Mouse (Mus musculus) stomach, postnatal 0 days (tissue): ENCODE measurements around the gene Lmntd1. TPM values are rescaled to one million over a fixed set of nuclear protein-coding genes. Genes with fewer than 3 reads are reported as not detected.

Source experiments
- ATAC-seq: fragments of 200-750 bp; cut with Nextera tagmentation; 2 replicates; pipeline ENCODE4 v1.8.0; 2017; ENCODE audit not compliant: low FRiP score, low TSS enrichment
- DNase-seq: peaks from one replicate; pipeline ENCODE4 v3.0.0-alpha.2; 2016; ENCODE audit warnings: low spot score
- H3K27ac ChIP-seq: fragments of 300-500 bp; sonication (generic); replicated peaks from 2 replicates; pipeline ENCODE4 v1.5.1; 2014; ENCODE audit warnings: mild to moderate bottlenecking, control low read depth
- H3K27me3 ChIP-seq: fragments of 300-500 bp; sonication (generic); 2 replicates; pipeline ENCODE4 v1.6.1; 2014; ENCODE audit warnings: low read length; ENCODE audit not compliant: control insufficient read depth, insufficient read depth
- H3K36me3 ChIP-seq: fragments of 300-500 bp; sonication (generic); 2 replicates; pipeline ENCODE4 v1.6.1; 2014; ENCODE audit warnings: low read length, mixed read lengths; ENCODE audit not compliant: control insufficient read depth, insufficient read depth
- H3K4me1 ChIP-seq: fragments of 300-500 bp; sonication (generic); replicated peaks from 2 replicates; pipeline ENCODE4 v1.6.1; 2014; ENCODE audit warnings: antibody characterized with exemption; ENCODE audit not compliant: control insufficient read depth, insufficient read depth
- H3K4me2 ChIP-seq: fragments of 300-500 bp; sonication (generic); replicated peaks from 2 replicates; pipeline ENCODE4 v1.6.1; 2014; ENCODE audit warnings: low read depth, mild to moderate bottlenecking, control low read depth, moderate library complexity
- H3K4me3 ChIP-seq: fragments of 300-500 bp; sonication (generic); 2 replicates; pipeline ENCODE4 v1.5.1; 2014; ENCODE audit warnings: low read depth, low read length, control low read depth
- H3K9ac ChIP-seq: fragments of 300-500 bp; sonication (generic); 2 replicates; pipeline ENCODE4 v1.6.1; 2014; ENCODE audit warnings: mild to moderate bottlenecking, low read length, control low read depth, mixed read lengths
- H3K9me3 ChIP-seq: fragments of 300-500 bp; sonication (generic); 2 replicates; pipeline ENCODE4 v1.6.1; 2016; ENCODE audit warnings: low read length; ENCODE audit not compliant: control insufficient read depth
- CTCF ChIP-seq: IDR thresholded peaks from 2 replicates; pipeline ENCODE4 v1.5.1; 2016; ENCODE audit warnings: antibody characterized with exemption, low read depth, mild to moderate bottlenecking, moderate library complexity
- EP300 ChIP-seq: optimal IDR thresholded peaks from 2 replicates; pipeline ENCODE3; 2016; ENCODE audit warnings: antibody characterized with exemption
- WGBS: fragments of 180-500 bp; shearing (Covaris S2); extraction: QIAGEN DNeasy Blood & Tissue Kit; methylation state at CpG from one replicate; pipeline ENCODE4 v1.1.7; 2014; 5-methylcytosine and 5-hydroxymethylcytosine counted together
- polyA plus RNA-seq: library from polyadenylated mRNA; unstranded; fragments of >200 nt; fragmentation: Nextera tagmentation; extraction: Ambion mirVana; gene quantifications from 2 replicates; pipeline ENCODE4 v1.2.1, GENCODE M21; 2015

Lmntd1 gene
- polyA plus RNA-seq, 1 experiment from 2014 or later, result 0.16 TPM

DNA sequence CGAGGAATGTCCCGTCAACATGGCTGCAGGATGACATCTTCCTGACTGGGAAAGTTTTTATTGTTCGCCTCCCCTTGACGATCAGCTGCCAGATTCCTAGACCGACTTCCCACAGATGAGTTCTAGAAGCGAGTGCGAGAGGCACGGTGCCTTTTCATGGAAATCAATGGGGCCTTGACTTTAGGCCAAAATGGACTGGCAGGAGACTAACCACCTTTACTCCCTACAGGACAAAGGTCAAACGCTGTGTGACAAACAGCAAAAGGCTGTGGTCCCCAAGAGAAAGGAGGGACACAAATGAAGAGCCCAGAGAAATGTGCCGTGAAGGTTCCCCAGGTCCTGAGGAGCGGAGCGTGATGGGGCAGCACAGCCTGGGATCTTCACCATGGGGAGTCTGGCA is 91.5 kb downstream of the Lmntd1 start:
- no peaks in the 10 kb centered on the region for H3K9me3 ChIP-seq
- no peak overlapping the region for H3K4me3 ChIP-seq
- H3K27ac ChIP-seq, result no peak overlapping the region
- H3K27me3 ChIP-seq, result no peaks in the 10 kb centered on the region
- DNase-seq (no peak), ATAC-seq (no peak)
- no peak overlapping the region for H3K9ac ChIP-seq
- 89% methylated on average over 12 of the region's 12 CpGs for WGBS
- TF ChIP-seq CTCF (no peak), EP300 (no peak)
- H3K4me1 ChIP-seq, result no peaks in the 10 kb centered on the region
- no peak overlapping the region for H3K4me2 ChIP-seq
- no peaks in the 10 kb centered on the region for H3K36me3 ChIP-seq

DNA sequence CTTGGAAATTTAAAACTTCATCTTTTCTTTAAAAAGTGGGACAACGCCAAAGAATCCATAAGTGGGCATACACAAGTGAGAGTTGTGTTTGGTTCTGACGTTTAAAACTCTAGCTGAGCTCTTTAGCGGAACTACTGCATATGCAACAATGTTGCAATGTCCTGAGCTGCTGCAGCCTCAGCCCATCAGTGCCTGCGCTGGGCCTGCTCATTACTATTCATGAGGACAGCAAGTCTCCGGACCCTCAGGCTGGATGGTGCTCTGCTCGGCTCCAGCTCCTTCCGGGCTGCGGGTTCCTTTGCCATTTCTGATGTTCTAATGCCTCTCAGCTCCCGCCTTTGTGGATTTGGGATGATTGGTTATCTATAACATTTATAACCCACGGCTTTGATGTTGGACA is 97.1 kb downstream of the Lmntd1 start:
- Histone ChIP-seq H3K9me3 (no peaks in the 10 kb centered on the region), H3K4me2 (no peak overlapping the region), H3K27me3 (no peaks in the 10 kb centered on the region), H3K4me3 (no peak overlapping the region), H3K4me1 (no peaks in the 10 kb centered on the region), H3K36me3 (no peaks in the 10 kb centered on the region), H3K27ac (no peak overlapping the region), H3K9ac (no peak overlapping the region)
- no peak for TF ChIP-seq CTCF
- TF ChIP-seq EP300, result no peak
- ATAC-seq (no peak), DNase-seq (no peak)
- WGBS, result 52% methylated on average over 10 of the region's 10 CpGs

DNA sequence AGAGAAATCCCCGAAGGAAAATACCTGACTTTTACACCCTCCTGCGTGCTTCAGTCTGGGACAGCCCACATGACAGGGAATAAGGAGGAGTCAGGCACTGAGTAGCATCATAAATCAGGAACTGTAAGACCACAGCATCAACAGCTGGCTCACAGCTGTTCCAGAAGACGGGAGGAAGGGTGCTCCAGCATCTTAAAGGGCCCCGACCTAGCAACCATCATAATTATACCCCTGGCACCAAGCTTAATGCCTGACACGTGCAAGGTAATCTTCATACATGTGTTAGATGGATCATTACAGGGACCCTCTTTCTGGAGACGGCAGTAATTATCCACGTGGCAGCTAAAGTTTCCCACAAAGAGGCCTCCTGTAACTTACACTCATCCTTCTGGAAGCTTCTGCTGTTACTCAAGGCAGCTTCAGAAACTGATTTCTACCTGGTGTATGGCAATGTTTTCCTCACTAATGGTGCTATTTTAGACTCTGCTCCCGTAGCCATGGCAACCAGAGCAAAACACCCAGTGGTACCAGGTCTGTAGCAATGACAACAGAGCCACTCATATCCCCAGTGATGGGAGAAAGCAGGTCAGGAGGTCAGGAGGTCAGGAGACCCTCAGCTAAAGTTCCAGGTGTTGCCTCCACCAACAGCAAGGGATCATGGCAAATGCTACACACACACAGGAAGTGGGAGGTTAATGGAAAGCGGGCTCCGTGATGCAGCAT is 98.1 kb downstream of the Lmntd1 start:
- Histone ChIP-seq H3K4me3 (no peak overlapping the region), H3K27ac (no peak overlapping the region), H3K4me2 (no peak overlapping the region), H3K9me3 (no peaks in the 10 kb centered on the region), H3K9ac (no peak overlapping the region), H3K36me3 (no peaks in the 10 kb centered on the region), H3K4me1 (no peaks in the 10 kb centered on the region), H3K27me3 (no peaks in the 10 kb centered on the region)
- DNase-seq, result no peak
- ATAC-seq, result peak; percentile 73; the same call in 1 of the 2 replicates
- 50% methylated on average over 10 of the region's 10 CpGs for WGBS
- TF ChIP-seq EP300, result no peak
- TF ChIP-seq CTCF, result no peak

DNA sequence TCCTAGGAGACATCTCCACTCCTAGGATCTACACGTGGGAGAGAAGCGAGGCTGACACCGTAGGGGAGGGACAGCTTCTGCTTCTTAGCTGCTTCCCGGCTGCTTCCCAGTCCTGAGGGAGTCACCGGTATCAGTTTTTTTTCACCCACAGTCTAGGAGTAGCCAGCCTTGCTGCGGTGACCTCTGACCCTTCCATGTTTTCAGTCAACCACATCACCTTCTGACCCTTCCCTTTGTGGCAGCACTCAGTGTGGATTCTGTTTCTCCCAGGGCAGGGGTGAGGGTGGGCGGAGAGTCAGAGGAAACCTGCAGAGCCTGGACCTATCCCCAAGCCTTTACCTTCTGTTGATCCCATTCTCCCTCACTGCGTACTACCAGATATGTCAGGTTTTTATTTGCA is 102.9 kb downstream of the Lmntd1 start:
- Histone ChIP-seq H3K9me3 (no peaks in the 10 kb centered on the region), H3K9ac (no peak overlapping the region), H3K36me3 (no peaks in the 10 kb centered on the region), H3K27me3 (no peaks in the 10 kb centered on the region), H3K4me3 (no peak overlapping the region), H3K4me1 (no peaks in the 10 kb centered on the region), H3K4me2 (no peak overlapping the region), H3K27ac (no peak overlapping the region)
- DNase-seq (no peak), ATAC-seq (no peak)
- 56% methylated on average over 8 of the region's 8 CpGs for WGBS
- TF ChIP-seq EP300, result no peak
- no peak for TF ChIP-seq CTCF

DNA sequence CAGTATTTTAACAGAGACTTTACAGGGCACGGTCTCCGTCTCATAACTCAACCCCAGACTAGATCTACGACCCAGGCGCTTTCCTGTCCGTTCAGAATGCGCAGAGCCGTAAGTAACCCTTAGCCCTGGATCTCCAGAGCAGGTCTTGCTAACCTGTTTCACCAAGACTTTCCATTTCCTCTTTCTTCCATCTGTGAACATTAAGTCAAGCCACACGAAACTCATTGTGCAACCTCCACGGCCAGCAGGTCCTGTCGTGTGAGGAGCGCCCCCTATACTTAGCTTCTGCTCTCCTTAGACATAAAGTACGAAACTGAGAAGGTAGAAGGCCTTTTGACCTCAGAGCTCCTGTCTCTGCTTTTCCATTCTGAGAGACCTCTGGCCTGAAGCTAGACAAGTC is 105.3 kb downstream of the Lmntd1 start:
- Histone ChIP-seq H3K9me3 (no peaks in the 10 kb centered on the region), H3K4me2 (no peak overlapping the region), H3K4me1 (no peaks in the 10 kb centered on the region), H3K4me3 (no peak overlapping the region), H3K27me3 (no peaks in the 10 kb centered on the region), H3K36me3 (no peaks in the 10 kb centered on the region), H3K27ac (no peak overlapping the region), H3K9ac (no peak overlapping the region)
- DNase-seq (no peak), ATAC-seq (no peak)
- 76% methylated on average over 12 of the region's 12 CpGs for WGBS
- TF ChIP-seq EP300, result no peak
- TF ChIP-seq CTCF, result peak; percentile 29

DNA sequence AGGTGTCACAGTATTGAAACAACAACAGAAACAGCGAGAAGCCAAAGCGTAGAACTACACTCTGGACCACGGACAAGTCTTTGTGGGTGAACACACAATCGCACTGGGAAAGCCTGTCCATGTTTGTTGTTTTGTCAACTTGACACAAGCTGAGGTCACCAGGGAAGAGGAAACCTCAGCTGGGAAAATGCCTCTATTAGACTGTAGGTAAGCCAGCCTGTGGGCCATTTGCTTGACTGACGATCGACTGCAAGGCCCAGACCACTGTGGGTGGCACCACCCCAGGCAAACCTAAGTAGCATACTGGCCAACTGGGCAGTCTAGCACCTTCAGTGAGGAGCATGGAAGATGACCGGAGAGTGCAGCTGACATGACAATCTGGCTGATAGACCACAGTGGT is 112.4 kb downstream of the Lmntd1 start:
- WGBS, result 93% methylated on average over 7 of the region's 7 CpGs
- Histone ChIP-seq H3K27me3 (no peaks in the 10 kb centered on the region), H3K36me3 (no peaks in the 10 kb centered on the region), H3K4me3 (no peak overlapping the region), H3K9ac (no peak overlapping the region), H3K4me1 (no peaks in the 10 kb centered on the region), H3K4me2 (no peak overlapping the region), H3K9me3 (no peaks in the 10 kb centered on the region), H3K27ac (no peak overlapping the region)
- ATAC-seq (no peak), DNase-seq (no peak)
- TF ChIP-seq EP300 (no peak), CTCF (no peak)
